Mouse (Mus musculus) limb, embryonic 11.5 days (tissue): ENCODE measurements around the gene Galnt7. TPM values are rescaled to one million over a fixed set of nuclear protein-coding genes. Genes with fewer than 3 reads are reported as not detected.

ENCODE experiments used
- ATAC-seq: fragments of 200-750 bp; cut with Nextera tagmentation; 2 replicates; pipeline ENCODE4 v1.8.0; 2017; ENCODE audit warnings: low read depth; ENCODE audit not compliant: insufficient number of reproducible peaks, low FRiP score, low TSS enrichment
- DNase-seq: peaks from one replicate; pipeline ENCODE4 v3.0.0-alpha.2; 2015; ENCODE audit warnings: low spot score
- H3K27ac ChIP-seq: fragments of 300-500 bp; sonication (generic); replicated peaks from 2 replicates; pipeline ENCODE4 v1.5.1; 2014; ENCODE audit warnings: low read depth, mild to moderate bottlenecking, low read length
- H3K27me3 ChIP-seq: fragments of 300-500 bp; sonication (generic); 2 replicates; pipeline ENCODE4 v1.6.1; 2014; ENCODE audit warnings: mild to moderate bottlenecking, low read length, mixed read lengths; ENCODE audit not compliant: control insufficient read depth, insufficient read depth
- H3K36me3 ChIP-seq: fragments of 300-500 bp; sonication (generic); 2 replicates; pipeline ENCODE4 v1.6.1; 2014; ENCODE audit warnings: mild to moderate bottlenecking, low read length, moderate library complexity, mixed read lengths; ENCODE audit not compliant: control insufficient read depth, insufficient read depth
- H3K4me1 ChIP-seq: fragments of 300-500 bp; sonication (generic); 2 replicates; pipeline ENCODE4 v1.6.1; 2014; ENCODE audit warnings: low read length, mixed read lengths; ENCODE audit not compliant: control insufficient read depth, insufficient read depth
- H3K4me2 ChIP-seq: fragments of 300-500 bp; sonication (generic); 2 replicates; pipeline ENCODE4 v1.6.1; 2014; ENCODE audit warnings: low read depth, mild to moderate bottlenecking, moderate library complexity; ENCODE audit not compliant: severe bottlenecking
- H3K4me3 ChIP-seq: fragments of 300-500 bp; sonication (generic); 2 replicates; pipeline ENCODE4 v1.5.1; 2014; ENCODE audit warnings: low read depth, low read length
- H3K9ac ChIP-seq: fragments of 300-500 bp; sonication (generic); 2 replicates; pipeline ENCODE4 v1.6.1; 2014; ENCODE audit warnings: mild to moderate bottlenecking, low read length
- H3K9me3 ChIP-seq: fragments of 300-500 bp; sonication (generic); 2 replicates; pipeline ENCODE4 v1.6.1; 2016; ENCODE audit warnings: low read length; ENCODE audit not compliant: control insufficient read depth
- WGBS: fragments of 180-500 bp; shearing (Covaris S2); extraction: QIAGEN DNeasy Blood & Tissue Kit; methylation state at CpG from one replicate; pipeline ENCODE4 v1.1.7; 2014; 5-methylcytosine and 5-hydroxymethylcytosine counted together
- polyA plus RNA-seq: library from polyadenylated mRNA; unstranded; fragments of >200 nt; fragmentation: Nextera tagmentation; extraction: Ambion mirVana; gene quantifications from 2 replicates; pipeline ENCODE4 v1.2.1, GENCODE M21; 2014

Galnt7 gene
- polyA plus RNA-seq, 1 experiment from 2014 or later, result 18.8 TPM

GRCm38 (mm10) chr8:57653056-57653767 is 380 bp upstream of the Galnt7 start:
- Histone ChIP-seq H3K4me3 (peak overlapping the region; percentile 93), H3K36me3 (no peaks in the 10 kb centered on the region), H3K9me3 (no peaks in the 10 kb centered on the region), H3K27me3 (no peaks in the 10 kb centered on the region), H3K4me2 (peak overlapping the region; percentile 62), H3K27ac (peak overlapping the region; percentile 95), H3K4me1 (peaks cover 9% of the 10 kb centered on the region), H3K9ac (peak overlapping the region; percentile 51)
- peak; percentile 88 for ATAC-seq
- 0% methylated on average over 24 of the region's 38 CpGs for WGBS
- peak; percentile 79 for DNase-seq

- no peaks in the 10 kb centered on the region for H3K27me3 ChIP-seq
- WGBS, result under 1% methylated on average over 76 of the region's 91 CpGs
- ATAC-seq, result peak; percentile 73
- peak overlapping the region; percentile 85 for H3K4me2 ChIP-seq
- H3K9ac ChIP-seq, result peak overlapping the region; percentile 96
- DNase-seq, result peak; percentile 80
- H3K4me1 ChIP-seq, result peaks cover 9% of the 10 kb centered on the region
- H3K9me3 ChIP-seq, result no peaks in the 10 kb centered on the region
- H3K36me3 ChIP-seq, result no peaks in the 10 kb centered on the region
- H3K27ac ChIP-seq, result peak overlapping the region; percentile 95
- H3K4me3 ChIP-seq, result peak overlapping the region; percentile 93
Measured at GRCm38 (mm10) chr8:57651689-57652455, 960 bp downstream of the Galnt7 start.

- WGBS, result 3% methylated on average over 8 of the region's 8 CpGs
- no peak for ATAC-seq
- peak overlapping the region; percentile 85 for H3K4me2 ChIP-seq
Measured at GRCm38 (mm10) chr8:57651357-57651688, 1.5 kb downstream of the Galnt7 start.

GRCm38 (mm10) chr8:57650216-57650615 is 2.6 kb downstream of the Galnt7 start:
- H3K36me3 ChIP-seq, result no peaks in the 10 kb centered on the region
- H3K4me2 ChIP-seq, result no peak overlapping the region
- whole genome bisulfite sequencing, result 77% methylated on average over 6 of the region's 6 CpGs
- no peaks in the 10 kb centered on the region for H3K27me3 ChIP-seq
- no peak overlapping the region for H3K9ac ChIP-seq
- H3K4me3 ChIP-seq, result no peak overlapping the region
- H3K27ac ChIP-seq, result no peak overlapping the region
- DNase-seq, result no peak
- ATAC-seq, result no peak
- H3K4me1 ChIP-seq, result peaks cover 9% of the 10 kb centered on the region
- H3K9me3 ChIP-seq, result no peaks in the 10 kb centered on the region

More at GRCm38 (mm10) chr8:57651357-57651688, 1.5 kb downstream of the Galnt7 start:
- Histone ChIP-seq H3K27me3 (no peaks in the 10 kb centered on the region), H3K36me3 (no peaks in the 10 kb centered on the region), H3K9me3 (no peaks in the 10 kb centered on the region), H3K9ac (peak overlapping the region; percentile 96), H3K4me1 (peaks cover 9% of the 10 kb centered on the region), H3K4me3 (peak overlapping the region; percentile 93), H3K27ac (peak overlapping the region; percentile 95; the same call in 1 of the 2 replicates)
- DNase-seq, result no peak

GRCm38 (mm10) chr8:57647566-57647965 is 5.3 kb downstream of the Galnt7 start:
- H3K9me3 ChIP-seq, result no peaks in the 10 kb centered on the region
- DNase-seq (no peak), ATAC-seq (no peak)
- no peaks in the 10 kb centered on the region for H3K27me3 ChIP-seq
- H3K27ac ChIP-seq, result no peak overlapping the region
- peaks cover 4% of the 10 kb centered on the region; the same call in 1 of the 2 replicates for H3K4me1 ChIP-seq
- H3K4me3 ChIP-seq, result no peak overlapping the region
- 80% methylated on average over 3 of the region's 3 CpGs for WGBS
- no peak overlapping the region for H3K9ac ChIP-seq
- H3K4me2 ChIP-seq, result no peak overlapping the region
- H3K36me3 ChIP-seq, result no peaks in the 10 kb centered on the region

- H3K9me3 ChIP-seq, result no peaks in the 10 kb centered on the region
- no peak overlapping the region for H3K4me2 ChIP-seq
- no peaks in the 10 kb centered on the region for H3K4me1 ChIP-seq
- H3K4me3 ChIP-seq, result no peak overlapping the region
- ATAC-seq, result no peak
- WGBS, result 80% methylated on average over 6 of the region's 6 CpGs
- H3K27ac ChIP-seq, result no peak overlapping the region
- DNase-seq, result no peak
- no peaks in the 10 kb centered on the region for H3K36me3 ChIP-seq
- H3K27me3 ChIP-seq, result no peaks in the 10 kb centered on the region
- H3K9ac ChIP-seq, result no peak overlapping the region
Measured at GRCm38 (mm10) chr8:57644281-57644680, 8.6 kb downstream of the Galnt7 start.

- DNase-seq, result no peak
- Histone ChIP-seq H3K4me3 (no peak overlapping the region), H3K4me1 (0 out of 2 replicates have a peak, but pooled peaks cover 3% of the 10 kb centered on the region), H3K9me3 (no peaks in the 10 kb centered on the region), H3K27ac (no peak overlapping the region), H3K36me3 (no peaks in the 10 kb centered on the region), H3K4me2 (no peak overlapping the region), H3K27me3 (no peaks in the 10 kb centered on the region), H3K9ac (no peak overlapping the region)
- no peak for ATAC-seq
- WGBS, result 73% methylated on average over 5 of the region's 5 CpGs
Measured at GRCm38 (mm10) chr8:57642722-57643121, 10.1 kb downstream of the Galnt7 start.

- Histone ChIP-seq H3K9ac (no peak overlapping the region), H3K27ac (no peak overlapping the region), H3K4me2 (no peak overlapping the region), H3K27me3 (no peaks in the 10 kb centered on the region), H3K4me1 (0 out of 2 replicates have a peak, but pooled peaks cover 3% of the 10 kb centered on the region), H3K36me3 (no peaks in the 10 kb centered on the region), H3K9me3 (no peaks in the 10 kb centered on the region), H3K4me3 (no peak overlapping the region)
- ATAC-seq (no peak), DNase-seq (no peak)
- WGBS, result 67% methylated on average over 6 of the region's 6 CpGs
Measured at GRCm38 (mm10) chr8:57638925-57639324, 13.9 kb downstream of the Galnt7 start.
